Mouse (Mus musculus) forebrain, postnatal 0 days (tissue): ENCODE data around the gene Atp5h. TPM values are rescaled to one million over a fixed set of nuclear protein-coding genes. Genes with fewer than 3 reads are reported as not detected.

ENCODE experiments used
- ATAC-seq: fragments of 200-750 bp; cut with Nextera tagmentation; 2 replicates; pipeline ENCODE4 v1.8.0; 2017; ENCODE audit warnings: mild to moderate bottlenecking, moderate library complexity
- DNase-seq: peaks from one replicate; pipeline ENCODE4 v3.0.0-alpha.2; 2015
- H3K27ac ChIP-seq: fragments of 300-500 bp; sonication (generic); 2 replicates; pipeline ENCODE4 v1.5.1; 2014; ENCODE audit warnings: low read depth, mild to moderate bottlenecking, antibody characterized with exemption, low read length, moderate library complexity, mixed read lengths
- H3K27me3 ChIP-seq: fragments of 300-500 bp; sonication (generic); 2 replicates; pipeline ENCODE4 v1.6.1; 2014; ENCODE audit warnings: mild to moderate bottlenecking, low read length, mixed read lengths; ENCODE audit not compliant: insufficient read depth
- H3K36me3 ChIP-seq: fragments of 300-500 bp; sonication (generic); 2 replicates; pipeline ENCODE4 v1.6.1; 2014; ENCODE audit warnings: mild to moderate bottlenecking, moderate library complexity; ENCODE audit not compliant: insufficient read depth
- H3K4me1 ChIP-seq: fragments of 300-500 bp; sonication (generic); 2 replicates; pipeline ENCODE4 v1.6.1; 2014; ENCODE audit warnings: antibody characterized with exemption; ENCODE audit not compliant: insufficient read depth
- H3K4me2 ChIP-seq: fragments of 300-500 bp; sonication (generic); 2 replicates; pipeline ENCODE4 v1.6.1; 2014; ENCODE audit warnings: low read depth, mild to moderate bottlenecking, moderate library complexity
- H3K4me3 ChIP-seq: fragments of 300-500 bp; sonication (generic); 2 replicates; pipeline ENCODE4 v1.5.1; 2014; ENCODE audit warnings: low read depth, low read length, mixed read lengths
- H3K9ac ChIP-seq: fragments of 300-500 bp; sonication (generic); 2 replicates; pipeline ENCODE4 v1.6.1; 2014; ENCODE audit warnings: mild to moderate bottlenecking
- H3K9me3 ChIP-seq: fragments of 300-500 bp; sonication (generic); 2 replicates; pipeline ENCODE4 v1.6.1; 2016; ENCODE audit warnings: low read length
- CTCF ChIP-seq: sonication (generic); IDR thresholded peaks from 2 replicates; pipeline ENCODE4 v1.5.1; 2016; ENCODE audit warnings: antibody characterized with exemption, control low read depth, low read depth
- WGBS: fragments of 180-500 bp; shearing (Covaris S2); extraction: QIAGEN DNeasy Blood & Tissue Kit; methylation state at CpG from one replicate; pipeline ENCODE4 v1.1.7; 2014; 5-methylcytosine and 5-hydroxymethylcytosine counted together
- polyA plus RNA-seq: library from polyadenylated mRNA; unstranded; fragments of >200 nt; fragmentation: Nextera tagmentation; extraction: Ambion mirVana; gene quantifications from 2 replicates; pipeline ENCODE4 v1.2.1, GENCODE M21; 2015
- total RNA-seq: library from RNA; depleted of rRNA; stranded (reverse); fragments of >200 nt; gene quantifications from 2 replicates; pipeline ENCODE4 v1.2.3, GENCODE M21; 2014

Gene Atp5h
- total and polyA plus RNA-seq, 2 experiments from 2014 or later = 339 to 808 TPM

DNA sequence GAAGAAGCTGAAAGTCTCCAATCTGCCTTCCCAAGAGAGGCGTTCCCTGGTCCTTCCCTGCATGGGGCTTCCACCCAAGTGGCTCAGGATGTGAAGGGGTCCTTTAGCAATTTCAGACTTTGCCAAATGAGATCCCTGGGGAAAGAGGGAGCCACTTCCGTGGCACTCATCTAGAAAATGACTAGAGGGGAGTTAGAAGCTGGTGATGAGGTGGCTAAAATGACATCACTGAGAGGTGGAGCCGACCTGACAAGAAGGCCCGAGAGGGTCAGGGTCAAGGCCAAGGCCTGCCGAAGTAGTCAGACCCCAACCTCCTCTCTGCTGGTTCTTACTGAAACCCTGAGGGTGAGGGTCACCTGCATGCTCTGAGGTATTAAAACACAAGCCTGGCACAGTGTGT, 36.9 kb downstream of the Atp5h start:
- 5% methylated on average over 5 of the region's 5 CpGs for WGBS
- Histone ChIP-seq H3K9me3 (no peaks in the 10 kb centered on the region), H3K36me3 (no peaks in the 10 kb centered on the region), H3K27me3 (no peaks in the 10 kb centered on the region), H3K4me2 (peak overlapping the region; percentile 76), H3K9ac (peak overlapping the region; percentile 97), H3K4me1 (peaks cover 18% of the 10 kb centered on the region), H3K4me3 (peak overlapping the region; percentile 94), H3K27ac (peak overlapping the region; percentile 96)
- DNase-seq (no peak), ATAC-seq (no peak)
- TF ChIP-seq CTCF = no peak

DNA sequence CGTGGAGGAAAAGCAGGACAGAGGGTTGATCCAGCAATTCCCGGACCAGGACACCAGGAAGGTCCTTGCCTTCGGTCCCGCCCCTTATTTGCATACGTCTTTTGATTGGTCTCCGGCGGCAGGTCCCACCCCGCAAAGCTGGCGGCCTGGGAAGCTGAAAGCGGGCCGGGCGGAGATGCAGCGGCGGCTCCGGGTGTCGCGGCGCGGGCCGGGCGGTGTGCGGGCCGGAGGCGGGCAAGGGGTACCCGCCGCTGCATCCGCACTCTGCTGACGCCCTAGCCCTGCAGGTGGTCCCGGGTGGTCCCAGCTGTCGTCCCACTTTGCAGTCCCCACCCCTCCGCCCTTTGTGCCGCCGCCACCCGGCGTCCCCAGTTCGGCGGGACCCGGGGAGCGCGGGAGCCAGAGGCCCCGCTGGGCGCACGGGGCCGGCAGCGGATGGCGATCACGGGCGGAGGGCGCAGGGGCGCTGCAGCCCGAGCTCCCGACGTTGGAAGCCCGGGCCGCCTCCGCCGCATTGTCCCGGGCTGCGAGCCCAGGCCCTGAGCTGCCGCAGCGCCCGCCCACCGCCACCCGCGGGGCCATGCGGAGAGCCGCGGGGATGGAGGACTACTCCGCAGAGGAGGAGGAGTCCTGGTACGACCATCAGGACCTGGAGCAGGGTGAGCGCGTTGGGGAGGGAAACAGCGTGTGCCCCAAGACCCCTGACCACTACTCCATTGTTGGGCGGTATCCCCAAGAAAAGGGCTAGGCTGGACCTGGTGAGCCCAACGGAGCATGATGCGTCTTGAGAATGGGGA, 37.8 kb downstream of the Atp5h start, which contains the start of gene Cdr2l:
Cdr2l (plus strand) TSS at position 174 of the 797 bp plus-strand sequence.
- peak; percentile 91 for DNase-seq
- Histone ChIP-seq H3K9ac (peak within 1 kb of the TSS; percentile 97), H3K9me3 (no peaks in the 10 kb centered on the region), H3K27ac (peak within 1 kb of the TSS; percentile 96), H3K36me3 (no peaks in the 10 kb centered on the region), H3K27me3 (no peaks in the 10 kb centered on the region), H3K4me2 (peak within 1 kb of the TSS; percentile 76), H3K4me3 (peak within 1 kb of the TSS; percentile 94), H3K4me1 (peaks cover 18% of the 10 kb centered on the region)
- ATAC-seq = peak; percentile 94
- WGBS = under 1% methylated on average over 73 of the region's 76 CpGs
- no peak for TF ChIP-seq CTCF

DNA sequence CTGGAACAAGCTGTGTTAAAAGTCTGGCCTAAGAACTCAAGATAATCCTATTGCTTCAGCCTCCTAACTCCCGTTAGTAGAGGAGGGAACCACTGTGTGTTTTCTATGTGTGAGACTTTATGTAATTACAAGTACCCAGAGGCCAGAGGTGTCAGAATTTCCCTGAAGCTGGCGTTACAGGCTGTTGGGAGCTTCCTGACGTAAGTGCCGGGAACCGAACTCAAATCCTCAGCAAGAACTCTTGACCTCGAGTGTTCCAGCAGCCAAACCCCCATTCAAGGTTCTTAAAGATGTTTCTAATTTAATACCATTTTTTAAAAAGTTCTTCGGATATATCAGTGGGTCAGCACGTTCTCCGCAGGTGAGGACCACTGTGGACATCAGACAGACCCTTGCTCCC, 38.5 kb downstream of the Atp5h start:
- Histone ChIP-seq H3K9me3 (no peaks in the 10 kb centered on the region), H3K36me3 (no peaks in the 10 kb centered on the region), H3K4me1 (peaks cover 18% of the 10 kb centered on the region), H3K27me3 (no peaks in the 10 kb centered on the region), H3K9ac (peak overlapping the region; percentile 97), H3K4me3 (peak overlapping the region; percentile 94), H3K27ac (peak overlapping the region; percentile 40; the same call in 1 of the 2 replicates), H3K4me2 (peak overlapping the region; percentile 76)
- TF ChIP-seq CTCF = no peak
- DNase-seq (peak; percentile 29), ATAC-seq (no peak)
- 16% methylated on average over 9 of the region's 9 CpGs for WGBS

DNA sequence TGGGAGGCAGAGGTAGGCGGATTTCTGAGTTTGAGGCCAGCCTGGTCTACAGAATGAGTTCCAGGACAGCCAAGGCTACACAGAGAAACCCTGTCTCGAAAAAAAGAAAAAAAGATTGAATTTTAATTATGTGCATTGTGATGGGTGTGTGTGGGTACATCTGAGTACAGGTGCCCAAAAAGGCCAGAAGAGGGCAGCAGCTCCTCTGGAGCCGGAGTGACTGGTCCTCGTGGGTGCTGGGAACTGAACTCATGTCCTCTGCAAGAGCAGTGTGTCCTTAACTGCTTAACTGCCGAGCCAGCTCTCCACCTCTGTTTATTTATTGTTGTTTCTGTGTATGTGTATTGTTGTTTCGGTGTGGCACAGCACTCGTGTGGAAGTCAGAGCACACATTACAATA, 41.9 kb downstream of the Atp5h start:
- TF ChIP-seq CTCF = no peak
- no peak for ATAC-seq
- H3K27ac ChIP-seq = no peak overlapping the region
- DNase-seq = no peak
- no peak overlapping the region for H3K4me2 ChIP-seq
- H3K36me3 ChIP-seq = no peaks in the 10 kb centered on the region
- H3K4me1 ChIP-seq = peaks cover 6% of the 10 kb centered on the region
- H3K4me3 ChIP-seq = no peak overlapping the region
- no peaks in the 10 kb centered on the region for H3K9me3 ChIP-seq
- 91% methylated on average over 7 of the region's 7 CpGs for WGBS
- no peaks in the 10 kb centered on the region for H3K27me3 ChIP-seq
- no peak overlapping the region for H3K9ac ChIP-seq

DNA sequence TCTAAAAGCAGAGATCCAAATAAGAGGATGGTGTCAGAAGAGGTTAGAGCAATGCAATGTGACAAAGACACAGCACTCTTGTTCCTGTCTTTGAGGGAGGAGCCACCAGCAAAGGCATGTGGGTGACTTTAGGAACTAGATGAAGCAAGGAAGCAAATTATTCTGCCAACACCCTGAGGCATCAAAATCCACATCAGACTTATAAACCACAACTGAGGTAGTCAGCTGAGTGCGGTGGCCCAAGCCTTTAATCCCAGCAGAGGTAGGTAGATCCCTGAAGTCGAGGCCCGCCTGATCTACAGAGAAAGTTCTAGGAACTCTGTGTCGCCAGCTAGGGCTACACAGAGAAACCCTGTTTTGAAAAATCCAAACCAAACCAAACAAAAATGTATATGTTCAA, 42.5 kb downstream of the Atp5h start:
- ATAC-seq = no peak
- H3K9ac ChIP-seq = no peak overlapping the region
- WGBS = 92% methylated on average over 4 of the region's 4 CpGs

DNA sequence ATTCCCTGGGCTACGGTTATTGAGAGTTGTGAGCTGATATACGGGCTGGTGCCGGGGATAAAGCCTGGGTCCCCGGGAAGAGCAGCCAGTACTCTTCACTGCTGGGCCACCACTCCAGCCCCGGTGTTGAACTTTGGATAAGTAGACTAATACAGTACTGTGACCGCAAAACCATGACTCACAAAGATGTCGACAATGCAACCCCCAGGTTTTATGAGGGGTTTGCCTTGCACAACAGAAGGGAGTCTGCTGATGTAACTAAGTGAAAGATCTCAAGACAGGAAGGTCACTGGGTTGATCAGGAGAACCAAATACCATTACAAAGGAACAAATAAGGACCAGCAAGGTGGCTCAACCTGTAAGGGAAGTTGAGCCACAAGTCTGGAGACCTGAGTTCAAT, 43.0 kb downstream of the Atp5h start:
- Histone ChIP-seq H3K4me3 (no peak overlapping the region), H3K36me3 (no peaks in the 10 kb centered on the region), H3K4me2 (no peak overlapping the region), H3K9ac (no peak overlapping the region), H3K27ac (no peak overlapping the region), H3K4me1 (peaks cover 6% of the 10 kb centered on the region), H3K9me3 (no peaks in the 10 kb centered on the region), H3K27me3 (no peaks in the 10 kb centered on the region)
- ATAC-seq (no peak), DNase-seq (no peak)
- 71% methylated on average over 7 of the region's 7 CpGs for WGBS
- no peak for TF ChIP-seq CTCF

More for the DNA sequence above, 42.5 kb downstream of the Atp5h start:
- Histone ChIP-seq H3K36me3 (no peaks in the 10 kb centered on the region), H3K4me2 (no peak overlapping the region), H3K9me3 (no peaks in the 10 kb centered on the region), H3K4me1 (peaks cover 6% of the 10 kb centered on the region), H3K4me3 (no peak overlapping the region), H3K27me3 (no peaks in the 10 kb centered on the region), H3K27ac (no peak overlapping the region)
- TF ChIP-seq CTCF = no peak
- DNase-seq = no peak

DNA sequence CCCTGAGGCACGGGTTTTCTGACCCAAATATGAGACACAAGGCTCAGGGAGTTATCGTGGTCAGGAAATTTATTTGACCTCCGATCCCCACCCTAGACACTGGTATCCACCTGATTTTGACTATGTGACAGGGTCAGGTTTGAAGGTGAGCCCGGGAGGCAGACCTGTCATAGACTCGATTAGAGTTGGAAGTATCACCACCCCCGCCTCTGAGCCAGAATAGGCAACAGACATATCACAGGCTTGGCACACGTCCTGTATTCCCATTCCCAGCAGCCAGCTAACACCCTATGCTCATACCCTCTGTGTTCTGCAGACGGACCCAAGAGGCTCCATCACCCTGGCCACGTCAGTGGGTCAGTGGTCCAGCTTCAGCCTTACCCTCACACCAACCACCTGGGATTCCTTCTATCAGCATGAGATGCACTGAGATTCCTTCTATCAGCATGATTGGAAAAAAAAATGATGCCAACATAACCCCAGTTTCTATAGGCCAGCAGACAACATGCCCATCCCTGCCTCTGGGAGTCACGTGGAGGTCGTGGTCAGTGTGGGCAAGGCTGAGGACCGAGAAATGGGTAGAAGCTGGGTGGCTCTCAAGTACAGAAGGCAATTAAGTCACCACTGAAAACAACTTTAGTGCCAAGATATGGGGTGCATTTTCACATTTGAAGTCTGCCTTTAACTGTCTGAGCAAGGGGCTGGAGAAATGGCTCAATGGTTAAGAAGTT, 44.9 kb downstream of the Atp5h start:
- 58% methylated on average over 12 of the region's 12 CpGs for WGBS
- 0 out of 2 replicates have a peak, but pooled peaks have one; percentile 12 for ATAC-seq
- TF ChIP-seq CTCF = no peak
- no peaks in the 10 kb centered on the region for H3K36me3 ChIP-seq
- peak overlapping the region; percentile 72 for H3K9ac ChIP-seq
- peak overlapping the region; percentile 39 for H3K4me3 ChIP-seq
- no peak for DNase-seq
- peak overlapping the region; percentile 75 for H3K4me2 ChIP-seq
- H3K4me1 ChIP-seq = peaks cover 6% of the 10 kb centered on the region
- peak overlapping the region; percentile 57 for H3K27ac ChIP-seq
- H3K27me3 ChIP-seq = no peaks in the 10 kb centered on the region
- H3K9me3 ChIP-seq = no peaks in the 10 kb centered on the region
